Mouse (Mus musculus) CH12.LX (cell line): ENCODE results near the gene Impdh1. TPM values are rescaled to one million over a fixed set of nuclear protein-coding genes. Genes with fewer than 3 reads are reported as not detected.
A peak's percentile ranks its signal among the peaks of the same experiment; 100 is the strongest.

Experiments
- DNase-seq: peaks from one replicate; pipeline ENCODE4 v3.0.0-alpha.2; 2013; ENCODE audit errors: extremely low read depth
- H3K27ac ChIP-seq: 2 replicates; pipeline ENCODE4 v1.5.1; 2012; ENCODE audit warnings: low read depth, mild to moderate bottlenecking, control low read depth, moderate library complexity; ENCODE audit not compliant: insufficient read depth
- H3K27me3 ChIP-seq: replicated peaks from 2 replicates; pipeline ENCODE3; 2012; ENCODE audit warnings: inconsistent platforms
- H3K36me3 ChIP-seq, 2 experiments: replicated peaks in 1 of 2; 2 replicates each; pipeline versions ENCODE3 to v1.6.1; 2012; ENCODE audit warnings: inconsistent platforms in 1 of 2, low read length in 1 of 2, mild to moderate bottlenecking in 1 of 2, mixed read lengths in 1 of 2, moderate library complexity in 1 of 2; ENCODE audit not compliant: control insufficient read depth in 1 of 2, insufficient read depth in 1 of 2
- H3K4me1 ChIP-seq, 2 experiments: 2 replicates each; pipeline ENCODE4 v1.6.1; 2012; ENCODE audit warnings: inconsistent platforms in 1 of 2, moderate library complexity in 1 of 2; ENCODE audit not compliant: insufficient read depth in 2 of 2, control insufficient read depth in 1 of 2
- H3K4me2 ChIP-seq: 2 replicates; pipeline ENCODE4 v1.6.1; 2012; ENCODE audit warnings: low read depth, mild to moderate bottlenecking, control low read depth; ENCODE audit not compliant: poor library complexity, insufficient read depth, severe bottlenecking
- H3K4me3 ChIP-seq, 3 experiments: fragments of 150-350 bp in 1 of 3; sonication (generic) in 1 of 3; replicated peaks in 1 of 3; 2 replicates each; pipeline versions ENCODE3 to v1.5.1; 2011 to 2012; ENCODE audit warnings: low read depth in 2 of 3, low read length in 2 of 3, mild to moderate bottlenecking in 2 of 3, moderate library complexity in 2 of 3, control low read depth in 1 of 3, improper control_type of control experiment in 1 of 3, inconsistent platforms in 1 of 3, mixed read lengths in 1 of 3; ENCODE audit not compliant: poor library complexity in 1 of 3
- H3K79me2 ChIP-seq: replicated peaks from 2 replicates; pipeline ENCODE4 v1.6.1; 2012; ENCODE audit warnings: mild to moderate bottlenecking, moderate library complexity; ENCODE audit not compliant: control insufficient read depth, poor library complexity, insufficient read depth, severe bottlenecking; ENCODE audit errors: extremely low read depth
- H3K9ac ChIP-seq: 2 replicates; pipeline ENCODE4 v1.6.1; 2012; ENCODE audit warnings: low read depth, mild to moderate bottlenecking, control low read depth, moderate library complexity; ENCODE audit not compliant: insufficient read depth
- H3K9me3 ChIP-seq: replicated peaks from 2 replicates; pipeline ENCODE3; 2012; ENCODE audit warnings: low read length, inconsistent platforms, mixed read lengths
- BHLHE40 ChIP-seq: IDR thresholded peaks from 2 replicates; pipeline ENCODE4 v1.6.1; 2011; ENCODE audit warnings: mild to moderate bottlenecking, low read depth, low read length, improper control_type of control experiment
- CTCF ChIP-seq, 2 experiments: IDR thresholded peaks in 1 of 2; conservative IDR thresholded peaks in 1 of 2; 2 replicates each; pipeline ENCODE4 v1.5.1; 2011 to 2012; ENCODE audit warnings: low read depth in 2 of 2, low read length in 2 of 2, improper control_type of control experiment in 1 of 2, inconsistent platforms in 1 of 2, mild to moderate bottlenecking in 1 of 2, moderate library complexity in 1 of 2
- E2F4 ChIP-seq: IDR thresholded peaks from 2 replicates; pipeline ENCODE4 v1.6.1; 2011; ENCODE audit warnings: low read depth, low read length, improper control_type of control experiment; ENCODE audit not compliant: insufficient replicate concordance
- ELF1 ChIP-seq: IDR thresholded peaks from 2 replicates; pipeline ENCODE4 v1.6.1; 2014; ENCODE audit warnings: low read depth, mild to moderate bottlenecking, inconsistent platforms, low read length, improper control_type of control experiment
- EP300 ChIP-seq: IDR thresholded peaks from 2 replicates; pipeline ENCODE4 v1.6.1; 2011; ENCODE audit warnings: low read length, improper control_type of control experiment
- ETS1 ChIP-seq: conservative IDR thresholded peaks from 2 replicates; pipeline ENCODE4 v1.6.1; 2012; ENCODE audit warnings: low read depth, mild to moderate bottlenecking, inconsistent platforms, low read length, improper control_type of control experiment, moderate library complexity
- GABPA ChIP-seq: IDR thresholded peaks from 2 replicates; pipeline ENCODE4 v1.6.1; 2012; ENCODE audit warnings: low read depth, low read length, improper control_type of control experiment, inconsistent platforms; ENCODE audit not compliant: insufficient replicate concordance
- HCFC1 ChIP-seq: IDR thresholded peaks from 2 replicates; pipeline ENCODE4 v1.6.1; 2012; ENCODE audit warnings: low read depth, mild to moderate bottlenecking, inconsistent platforms, low read length, improper control_type of control experiment
- IRF4 ChIP-seq: IDR thresholded peaks from 2 replicates; pipeline ENCODE4 v1.6.1; 2014; ENCODE audit warnings: low read depth, mild to moderate bottlenecking, inconsistent platforms, low read length, improper control_type of control experiment
- JUN ChIP-seq: IDR thresholded peaks from 2 replicates; pipeline ENCODE4 v1.6.1; 2011; ENCODE audit warnings: low read depth, mild to moderate bottlenecking, low read length, improper control_type of control experiment, moderate library complexity; ENCODE audit not compliant: insufficient read depth
- JUND ChIP-seq: conservative IDR thresholded peaks from 2 replicates; pipeline ENCODE4 v1.6.1; 2011; ENCODE audit warnings: low read depth, low read length, improper control_type of control experiment
- KAT2A ChIP-seq: IDR thresholded peaks from 2 replicates; pipeline ENCODE4 v1.6.1; 2012; ENCODE audit warnings: low read length, improper control_type of control experiment, inconsistent platforms; ENCODE audit not compliant: insufficient replicate concordance
- MAZ ChIP-seq: IDR thresholded peaks from 2 replicates; pipeline ENCODE4 v1.6.1; 2012; ENCODE audit warnings: low read depth, mild to moderate bottlenecking, inconsistent platforms, low read length, improper control_type of control experiment, moderate library complexity
- MEF2A ChIP-seq: IDR thresholded peaks from 2 replicates; pipeline ENCODE4 v1.6.1; 2014; ENCODE audit warnings: low read depth, mild to moderate bottlenecking, inconsistent platforms, low read length, improper control_type of control experiment, borderline replicate concordance
- MXI1 ChIP-seq: IDR thresholded peaks from 2 replicates; pipeline ENCODE4 v1.6.1; 2011; ENCODE audit warnings: mild to moderate bottlenecking, low read depth, low read length, improper control_type of control experiment
- MYC ChIP-seq: IDR thresholded peaks from 2 replicates; pipeline ENCODE4 v1.6.1; 2011; ENCODE audit warnings: low read depth, mild to moderate bottlenecking, improper control_type of control experiment, low read length
- NELFE ChIP-seq: IDR thresholded peaks from 2 replicates; pipeline ENCODE4 v1.6.1; 2011; ENCODE audit warnings: low read depth, low read length, improper control_type of control experiment
- NRF1 ChIP-seq: IDR thresholded peaks from 2 replicates; pipeline ENCODE4 v1.6.1; 2014; ENCODE audit warnings: low read depth, mild to moderate bottlenecking, inconsistent platforms, low read length, improper control_type of control experiment, moderate library complexity
- POLR2AphosphoS2 ChIP-seq: IDR thresholded peaks from 2 replicates; pipeline ENCODE4 v1.6.1; 2011; ENCODE audit warnings: low read depth, low read length, improper control_type of control experiment
- RAD21 ChIP-seq: IDR thresholded peaks from 2 replicates; pipeline ENCODE4 v1.6.1; 2011; ENCODE audit warnings: low read depth, mild to moderate bottlenecking, low read length, improper control_type of control experiment, moderate library complexity
- SIN3A ChIP-seq: IDR thresholded peaks from 2 replicates; pipeline ENCODE4 v1.6.1; 2012; ENCODE audit warnings: low read length, improper control_type of control experiment, inconsistent platforms
- TCF12 ChIP-seq: IDR thresholded peaks from 2 replicates; pipeline ENCODE4 v1.6.1; 2014; ENCODE audit warnings: low read depth, mild to moderate bottlenecking, inconsistent platforms, low read length, improper control_type of control experiment
- USF2 ChIP-seq: conservative IDR thresholded peaks from 2 replicates; pipeline ENCODE4 v1.6.1; 2011; ENCODE audit warnings: low read depth, low read length, improper control_type of control experiment
- ZNF384 ChIP-seq: IDR thresholded peaks from 2 replicates; pipeline ENCODE4 v1.6.1; 2012; ENCODE audit warnings: low read depth, low read length, improper control_type of control experiment, inconsistent platforms
- dilution Hi-C: fragments of 300-500 bp; cut with MboI; formaldehyde crosslinking; loops from 2 replicates; pipeline ENCODE4 v1.14.3; 2020; ENCODE audit warnings: low sequenced_read_pairs; ENCODE audit not compliant: extremely low pct_unique_long_range_greater_than_20kb, extremely low pct_ligation_motif_present
- in situ Hi-C: fragments of 300-500 bp; cut with MboI; formaldehyde crosslinking; loops from 3 replicates; pipeline ENCODE4 v1.14.3; 2019; ENCODE audit warnings: low sequenced_read_pairs, low pct_ligation_motif_present, low pct_unique_long_range_greater_than_20kb, mixed read lengths
- polyA plus RNA-seq: library from polyadenylated mRNA; unstranded; fragments of >175 nt; gene quantifications from 2 replicates; pipeline ENCODE4 v1.2.1, GENCODE M21; 2012; ENCODE audit warnings: low read depth; ENCODE audit not compliant: insufficient read length
- total RNA-seq, 2 experiments: library from RNA; depleted of rRNA; stranded (reverse); fragments of 300-350 nt in 1 of 2; fragments of >200 nt in 1 of 2; gene quantifications; 2 replicates each; pipeline ENCODE4 v1.2.3; 2012 to 2014

Gene Impdh1
- total and polyA plus RNA-seq, 3 experiments, result 3.1 to 19.6 (median 14.9) TPM

DNA sequence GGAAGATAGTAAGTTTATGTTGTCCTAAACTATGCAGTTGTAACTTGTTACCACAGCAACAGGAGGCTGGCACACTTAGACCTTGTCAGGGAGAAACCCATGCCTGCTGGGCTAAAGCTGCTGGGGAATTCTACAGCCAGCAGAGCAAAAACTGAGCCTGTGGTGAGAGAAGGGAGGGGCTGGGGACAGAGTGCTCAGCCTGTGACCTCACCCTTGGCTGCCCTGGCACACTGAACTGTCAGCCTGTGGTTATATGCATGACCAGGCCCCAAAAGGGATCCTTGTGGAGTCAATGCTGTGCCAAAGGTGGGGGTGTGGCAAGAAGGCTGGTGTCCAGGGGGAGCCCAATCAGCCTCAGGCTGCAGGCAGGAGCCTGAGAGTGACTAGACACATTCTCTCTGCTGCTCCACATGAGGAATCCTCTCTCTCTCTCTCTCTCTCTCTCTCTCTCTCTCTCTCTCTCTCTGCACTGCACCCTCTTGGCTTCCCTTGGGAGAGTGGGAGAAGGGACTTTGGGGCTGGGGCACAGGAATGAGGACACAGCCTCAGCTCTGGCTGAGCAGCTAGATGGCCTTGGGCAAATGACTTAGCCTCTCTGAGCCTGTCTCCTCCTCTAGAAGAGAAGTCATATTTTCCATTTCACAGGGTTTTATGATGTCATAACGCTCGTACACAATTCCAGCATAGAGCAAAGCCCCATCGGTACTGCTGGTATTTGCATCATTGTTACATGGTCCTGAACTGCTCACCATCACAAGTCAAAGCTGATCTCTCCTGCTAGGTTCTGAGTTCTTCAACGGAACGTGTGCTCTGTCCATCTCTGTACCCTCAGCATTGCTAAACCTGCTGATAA is 20.1 kb downstream of the Impdh1 start:
- no peak overlapping the region for H3K4me2 ChIP-seq
- DNase-seq, result peak; percentile 59
- no peak overlapping the region for H3K4me3 ChIP-seq
- H3K9ac ChIP-seq, result no peak overlapping the region
- H3K36me3 ChIP-seq, result peaks cover under 1 to 11% of the 10 kb centered on the region in 2 experiments
- H3K4me1 ChIP-seq, result peaks cover 5 to 18% of the 10 kb centered on the region in 2 experiments; a peak in 2 of 4 replicates
- H3K27me3 ChIP-seq, result peaks cover 36% of the 10 kb centered on the region
- TF ChIP-seq KAT2A, result no peak
- no peak for TF ChIP-seq POLR2AphosphoS2
- TF ChIP-seq ETS1, result peak; percentile 76
- TF ChIP-seq E2F4, result no peak
- no peak for TF ChIP-seq ELF1
- peak; percentile 49 for TF ChIP-seq GABPA
- no peak for TF ChIP-seq CTCF (conservative IDR thresholded peaks at IDR 0.05 in 1 of 2, IDR thresholded peaks at IDR 0.05 in 1 of 2; ENCODE audit: low read depth in 2 of 2, low read length in 2 of 2)
- no peak for TF ChIP-seq SIN3A
- no peak for TF ChIP-seq USF2
- 0 out of 2 replicates have a peak, but pooled peaks have one; percentile 37 for TF ChIP-seq BHLHE40
- TF ChIP-seq RAD21, result no peak
- TF ChIP-seq MAZ, result peak; percentile 60; the same call in 1 of the 2 replicates
- no peak for TF ChIP-seq TCF12
- no peak for TF ChIP-seq MXI1
- TF ChIP-seq MYC, result 0 out of 2 replicates have a peak, but pooled peaks have one; percentile 15
- TF ChIP-seq NRF1, result no peak
- TF ChIP-seq IRF4, result peak; percentile 48
- TF ChIP-seq JUN, result peak; percentile 96
- TF ChIP-seq HCFC1, result no peak
- TF ChIP-seq NELFE, result no peak
- TF ChIP-seq ZNF384, result no peak
- peak; percentile 47; the same call in 1 of the 2 replicates for TF ChIP-seq EP300
- TF ChIP-seq MEF2A, result no peak
- peak; percentile 94 for TF ChIP-seq JUND
- no peak overlapping the region for H3K27ac ChIP-seq
- no peaks in the 10 kb centered on the region for H3K9me3 ChIP-seq
- H3K79me2 ChIP-seq, result no peaks in the 10 kb centered on the region
- dilution Hi-C loops (no loop called here), in situ Hi-C loops (no loop called here)
